Mouse (Mus musculus) cortical plate, adult 2 months (tissue): ENCODE results near the gene Klf12.

Experiments
- CTCF ChIP-seq: fragments of 200-500 bp; IDR thresholded peaks from 2 replicates; pipeline ENCODE4 v1.5.1; 2011; ENCODE audit warnings: mild to moderate bottlenecking, control low read depth, low read length; ENCODE audit not compliant: insufficient read depth; ENCODE audit errors: extremely low read depth
- POLR2A ChIP-seq: fragments of 200-500 bp; IDR thresholded peaks from 2 replicates; pipeline ENCODE4 v1.6.1; 2011; ENCODE audit warnings: mild to moderate bottlenecking, low read length, control low read depth; ENCODE audit not compliant: insufficient read depth; ENCODE audit errors: extremely low read depth

DNA sequence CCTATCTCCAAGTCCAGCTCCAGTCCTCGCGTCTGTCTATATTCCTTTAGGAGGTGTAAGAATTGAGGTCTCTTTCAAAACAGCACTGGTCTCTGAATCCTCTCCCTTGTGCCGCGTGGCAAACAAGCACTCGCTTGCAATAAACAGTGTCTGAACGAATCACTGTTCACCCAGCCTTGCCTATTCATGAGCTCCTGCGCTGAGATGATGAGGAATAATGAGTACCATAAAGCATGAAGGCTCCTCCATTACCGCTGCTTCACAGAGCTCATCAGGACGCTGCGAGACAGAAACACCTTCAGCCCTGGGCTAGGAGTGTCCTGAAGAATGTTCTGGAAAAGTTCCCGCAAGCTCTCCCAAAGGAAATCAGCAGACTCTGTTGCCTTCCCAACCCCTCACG lies 179.7 kb downstream of the Klf12 start:
- no peak for TF ChIP-seq CTCF
- TF ChIP-seq POLR2A = no peak
